Mouse (Mus musculus) myocyte (in vitro differentiated cells): ENCODE data around the gene Ercc6l2. TPM values are rescaled to one million over a fixed set of nuclear protein-coding genes. Genes with fewer than 3 reads are reported as not detected.

Source experiments
- H3K27me3 ChIP-seq: one replicate; pipeline ENCODE4 v1.6.1; 2011; ENCODE audit not compliant: control insufficient read depth, insufficient read depth, insufficient read length
- H3K36me3 ChIP-seq: one replicate; pipeline ENCODE4 v1.6.1; 2011; ENCODE audit not compliant: control insufficient read depth, insufficient read depth
- H3K4me2 ChIP-seq: one replicate; pipeline ENCODE4 v1.6.1; 2011; ENCODE audit warnings: low read depth, control low read depth
- H3K4me3 ChIP-seq: one replicate; pipeline ENCODE4 v1.5.1; 2011; ENCODE audit warnings: mild to moderate bottlenecking, control low read depth, moderate library complexity
- H3K79me2 ChIP-seq: one replicate; pipeline ENCODE4 v1.6.1; 2011; ENCODE audit not compliant: control insufficient read depth, insufficient read depth
- H3ac ChIP-seq: one replicate; pipeline ENCODE4 v1.6.1; 2011; ENCODE audit not compliant: control insufficient read depth, insufficient read length
- E2F4 ChIP-seq: IDR thresholded peaks from one replicate; pipeline ENCODE4 v1.6.1; 2011; ENCODE audit warnings: mild to moderate bottlenecking, control low read depth, moderate library complexity; ENCODE audit not compliant: insufficient read depth
- MAX ChIP-seq: IDR thresholded peaks from one replicate; pipeline ENCODE4 v1.6.1; 2011; ENCODE audit warnings: low read depth, mild to moderate bottlenecking, control low read depth
- MYOD1 ChIP-seq, 3 experiments: IDR thresholded peaks; one replicate each; pipeline ENCODE4 v1.6.1; 2011; ENCODE audit warnings: control low read depth in 2 of 3, low read depth in 2 of 3, mild to moderate bottlenecking in 2 of 3, moderate library complexity in 1 of 3; ENCODE audit not compliant: insufficient read length in 2 of 3, control insufficient read depth in 1 of 3
- POLR2A ChIP-seq: IDR thresholded peaks from one replicate; pipeline ENCODE4 v1.6.1; 2011; ENCODE audit warnings: low read depth, mild to moderate bottlenecking, control low read depth, moderate library complexity; ENCODE audit not compliant: insufficient read length
- POLR2AphosphoS2 ChIP-seq: IDR thresholded peaks from one replicate; pipeline ENCODE4 v1.6.1; 2011; ENCODE audit warnings: low read depth, control low read depth; ENCODE audit not compliant: insufficient read length
- REST ChIP-seq: IDR thresholded peaks from one replicate; pipeline ENCODE4 v1.6.1; 2011; ENCODE audit warnings: mild to moderate bottlenecking, control low read depth, moderate library complexity; ENCODE audit not compliant: insufficient read depth, insufficient read length
- SRF ChIP-seq: IDR thresholded peaks from one replicate; pipeline ENCODE4 v1.6.1; 2011; ENCODE audit warnings: low read depth; ENCODE audit not compliant: control insufficient read depth, insufficient read length
- TCF3 ChIP-seq: IDR thresholded peaks from one replicate; pipeline ENCODE4 v1.6.1; 2011; ENCODE audit warnings: low read depth, control low read depth; ENCODE audit not compliant: insufficient read length
- polyA plus RNA-seq: library from polyadenylated mRNA; unstranded; fragments of >200 nt; fragmentation: generic; extraction: Trizol; gene quantifications from one replicate; pipeline ENCODE4 v1.2.1, GENCODE M21; 2012; ENCODE audit warnings: missing spikeins

The Ercc6l2 gene
- polyA plus RNA-seq, 1 experiment = 3.4 TPM

- Histone ChIP-seq H3K4me3 (no peak overlapping the region), H3K4me2 (no peak overlapping the region), H3ac (no peak overlapping the region), H3K36me3 (no peaks in the 10 kb centered on the region), H3K27me3 (peaks cover 3% of the 10 kb centered on the region), H3K79me2 (no peaks in the 10 kb centered on the region)
- TF ChIP-seq SRF (no peak), TCF3 (no peak), E2F4 (no peak), POLR2A (no peak), MAX (no peak), MYOD1 (IDR thresholded peaks at IDR 0.05; ENCODE audit: control insufficient read depth in 1 of 3, insufficient read length in 2 of 3, low read depth in 2 of 3) (no peak), REST (no peak), POLR2AphosphoS2 (no peak)
These were observed 129.4 kb downstream of the Ercc6l2 start for GRCm38 (mm10) chr13:63944344-63945021.

Other genes with a start within 250 kb of the Ercc6l2 start
- gene Ptch1, start 241.6 kb upstream of the Ercc6l2 start, polyA plus RNA-seq = 2.2 TPM